Mouse (Mus musculus): ENCODE data around the gene Ly6g5c.
A peak's percentile ranks its signal among the peaks of the same experiment; 100 is the strongest.

DNA sequence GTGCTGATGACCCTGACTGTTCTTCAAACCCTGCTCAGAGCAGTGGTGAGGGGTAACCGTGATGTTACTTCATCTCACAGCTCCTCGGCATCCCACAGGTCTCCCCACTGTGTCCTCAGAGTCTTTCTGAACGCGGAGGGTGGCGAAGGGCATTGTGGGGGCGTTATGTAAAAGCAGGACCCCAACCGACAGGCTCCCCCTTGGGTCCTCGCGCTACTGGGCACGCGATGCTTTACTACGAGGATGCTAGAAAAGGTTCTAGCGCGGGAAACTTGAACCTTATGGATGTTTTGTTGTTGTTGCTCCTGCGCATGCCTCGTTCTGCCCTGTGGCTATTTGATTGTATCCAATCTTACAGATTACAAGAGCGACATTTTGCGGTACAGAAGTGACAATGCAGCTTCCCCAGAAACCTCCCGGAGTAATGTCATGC, 13.8 kb downstream of the Ly6g5c start, which contains the start of gene Csnk2b:
- TF ChIP-seq POLR2A (IDR thresholded peaks at IDR 0.05; ENCODE audit: low read depth, low read length): no peak
- peak; percentile 15; the same call in 1 of the 2 replicates for TF ChIP-seq CTCF (conservative IDR thresholded peaks at IDR 0.05; ENCODE audit: insufficient read depth, insufficient read length, low read depth, low read length)

Data from kidney, adult 2 months (tissue).